Comparison of ENCODE assay signal across 24 mouse cellular contexts in genomic region chr1:82913025-82913424, GRCm38 (mm10). TPM values are rescaled to one million over a fixed set of nuclear protein-coding genes. Genes with fewer than 3 reads are reported as not detected.
DNase-seq lines count a peak whose midpoint lies in the region; ATAC-seq and TF ChIP-seq lines count a peak whose summit lies in the region.
"Had no signal": no experiment of that assay in that cellular context is flagged by ENCODE, and none has a peak within 500 bp of the region (broad histone marks: within the 10 kb centered on the region; RNA-seq: fewer than 3 reads in every experiment).

Gene A030005L19Rik (plus strand): TSS chr1:82913325.

- no peak within 1 kb of the TSS for H3K4me3 ChIP-seq in left cerebral cortex, adult 2 months
- H3K4me3 ChIP-seq in cortical plate, adult 2 months (ENCODE audit: insufficient read depth, low read length) = no peak within 1 kb of the TSS
- H3K4me3 ChIP-seq: erythroblast, embryonic 14.5 days; forebrain, embryonic 15.5 days; midbrain, embryonic 12.5 days; myocyte had no signal

- ATAC-seq in CD4-positive, CD25-positive, alpha-beta regulatory T cell, adult 4 months = no peak
- ATAC-seq: forebrain, embryonic 15.5 days had no signal

- intact Hi-C loops in left cerebral cortex, adult 2 months (cut with DNase I) = no loop called here

- DNase-seq in CD4-positive, CD25-positive, alpha-beta regulatory T cell, adult 2 months (ENCODE audit: low read depth, low spot score) = peak; percentile 18
- DNase-seq in left cerebral cortex, adult 2 months (ENCODE audit: extremely low spot score in 1 of 2, low spot score in 2 of 2) = no peak
- no peak for DNase-seq in left cerebral cortex, adult 9 months (ENCODE audit: low spot score in 2 of 2)
- peak; percentile 22 for DNase-seq in CD4-positive helper T cell, adult 2 months (ENCODE audit: low read depth, low spot score)
- no peak for DNase-seq in urinary bladder, postnatal 25 days (ENCODE audit: low spot score)
- DNase-seq in adipocyte (ENCODE audit: low spot score) = no peak
- DNase-seq: adrenal gland, postnatal 10 days; cerebellum, adult 18-20 months; heart, adult 18-20 months; heart, postnatal 4 days; right cerebral cortex, postnatal 4 days; thymus, postnatal 4 days had no signal

- no peak within 1 kb of the TSS for H3K27ac ChIP-seq in left cerebral cortex, adult 2 months
- no peak within 1 kb of the TSS for H3K27ac ChIP-seq in cortical plate, adult 2 months (ENCODE audit: insufficient read depth, low read length)
- H3K27ac ChIP-seq: forebrain, embryonic 15.5 days; macrophage; midbrain, embryonic 12.5 days had no signal

- peaks cover 3% of the 10 kb centered on the region; the same call in 1 of the 2 replicates for H3K4me1 ChIP-seq in cortical plate, adult 2 months (ENCODE audit: control insufficient read depth, insufficient read depth, low read length)
- H3K4me1 ChIP-seq: forebrain, embryonic 15.5 days; midbrain, embryonic 12.5 days had no signal

- TF ChIP-seq POLR2A in cortical plate, adult 2 months (IDR thresholded peaks at IDR 0.05; ENCODE audit: extremely low read depth, insufficient read depth, low read length) = no peak

- peak; percentile 9 for TF ChIP-seq CTCF in left cerebral cortex, adult 2 months (IDR thresholded peaks at IDR 0.05)
- peak; percentile 14; the same call in 1 of the 2 replicates for TF ChIP-seq CTCF in cortical plate, adult 2 months (IDR thresholded peaks at IDR 0.05; ENCODE audit: extremely low read depth, insufficient read depth, low read length)

RNA-seq across cellular contexts. Expression of gene A030005L19Rik, which starts in this region (rescaled TPM):
- 1 to 10 TPM in 1 of 2 experiments, not detected in 1; 1.4 TPM for polyA plus RNA-seq in CD4-positive, CD25-positive, alpha-beta regulatory T cell, adult 4 months (2017; shearing (Covaris generic))
- total RNA-seq in left cerebral cortex, adult 2 months (2021) = under 1 TPM; 0.61 to 0.91 TPM
- polyA plus RNA-seq in cortical plate, adult 2 months (2012; rRNA removed) = 2.1 and 2.2 TPM in 2 replicates
- total RNA-seq: adrenal gland, postnatal 10 days; gastrocnemius, adult 18-20 months; heart, adult 18-20 months; neutrophil, adult 5-6 weeks had no signal
- polyA plus RNA-seq: embryonic facial prominence, embryonic 11.5 days; forebrain, embryonic 15.5 days; heart, embryonic 14.5 days; kidney, embryonic 16.5 days; macrophage; midbrain, embryonic 12.5 days; myocyte had no signal

Comparison
In these comparisons a context has a peak if more than half of its experiments do, and no peak if none do; other contexts are left out.
1. DNase-seq: peak in CD4-positive, CD25-positive, alpha-beta regulatory T cell, adult 2 months (single experiment) and CD4-positive helper T cell, adult 2 months (single experiment); none in left cerebral cortex, adult 2 months (0 of 2), left cerebral cortex, adult 9 months (0 of 2), urinary bladder, postnatal 25 days (single experiment) and adipocyte (single experiment).